Mouse (Mus musculus) hematopoietic stem cell, adult 5-6 weeks (primary cell): ENCODE data around the gene Gm10065. TPM values are rescaled to one million over a fixed set of nuclear protein-coding genes. Genes with fewer than 3 reads are reported as not detected.

ENCODE experiments used
- ATAC-seq, 2 experiments: fragments of 125-278 bp in 1 of 2; replicated peaks in 1 of 2; 2 replicates each; pipeline ENCODE4 v1.8.0; 2016 to 2017; ENCODE audit warnings: inconsistent platforms in 2 of 2, mild to moderate bottlenecking in 2 of 2, moderate number of reproducible peaks in 2 of 2, low read depth in 1 of 2, moderate TSS enrichment in 1 of 2; ENCODE audit not compliant: low FRiP score in 2 of 2, poor library complexity in 2 of 2, severe bottlenecking in 2 of 2, insufficient read depth in 1 of 2, low TSS enrichment in 1 of 2
- total RNA-seq: library from RNA; stranded (forward); fragments of 172-1452, 232-1000 nt; gene quantifications from 2 replicates; pipeline ENCODE4 v1.2.3, GENCODE M21; 2017

Gm10065 gene
- total RNA-seq, 1 experiment from 2014 or later, result not detected

DNA sequence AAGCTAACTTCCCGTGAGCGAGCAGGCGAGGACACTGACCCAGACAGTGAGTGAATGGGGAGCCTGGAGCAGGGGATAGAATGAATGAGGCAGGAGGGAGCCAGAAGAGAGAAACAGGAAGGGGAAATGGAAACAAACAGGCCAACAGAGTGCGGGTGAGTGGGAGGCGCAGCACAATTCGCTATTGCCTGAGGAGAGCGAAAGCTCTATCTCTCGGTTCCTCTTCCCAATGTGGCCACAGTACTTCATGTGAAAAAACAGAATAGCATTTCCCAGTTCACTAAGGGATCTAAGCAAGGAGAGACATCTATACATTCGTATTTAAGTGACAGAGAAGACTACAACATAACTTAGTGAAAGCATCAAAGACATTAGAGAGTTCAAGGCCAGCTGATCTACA lies 32.4 kb downstream of the Gm10065 start:
- ATAC-seq, result no peak

DNA sequence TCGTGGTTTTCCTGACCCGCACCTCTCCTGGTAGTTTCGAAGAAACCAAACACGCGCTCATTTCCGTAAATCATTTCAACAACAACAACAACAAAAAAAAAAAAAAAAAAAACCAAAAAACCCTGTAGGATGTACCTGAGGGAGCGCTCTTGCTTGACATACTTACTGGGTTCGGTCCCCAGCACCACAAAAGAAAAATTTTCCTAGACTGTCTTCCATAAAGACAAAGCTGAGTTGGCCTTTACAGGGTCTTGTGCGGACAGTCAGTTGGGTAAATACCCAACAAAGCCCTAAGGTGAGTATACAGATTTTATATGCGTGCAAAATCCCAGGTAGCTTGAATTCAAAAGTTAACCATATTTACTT lies 38.1 kb downstream of the Gm10065 start:
- ATAC-seq, result no peak

DNA sequence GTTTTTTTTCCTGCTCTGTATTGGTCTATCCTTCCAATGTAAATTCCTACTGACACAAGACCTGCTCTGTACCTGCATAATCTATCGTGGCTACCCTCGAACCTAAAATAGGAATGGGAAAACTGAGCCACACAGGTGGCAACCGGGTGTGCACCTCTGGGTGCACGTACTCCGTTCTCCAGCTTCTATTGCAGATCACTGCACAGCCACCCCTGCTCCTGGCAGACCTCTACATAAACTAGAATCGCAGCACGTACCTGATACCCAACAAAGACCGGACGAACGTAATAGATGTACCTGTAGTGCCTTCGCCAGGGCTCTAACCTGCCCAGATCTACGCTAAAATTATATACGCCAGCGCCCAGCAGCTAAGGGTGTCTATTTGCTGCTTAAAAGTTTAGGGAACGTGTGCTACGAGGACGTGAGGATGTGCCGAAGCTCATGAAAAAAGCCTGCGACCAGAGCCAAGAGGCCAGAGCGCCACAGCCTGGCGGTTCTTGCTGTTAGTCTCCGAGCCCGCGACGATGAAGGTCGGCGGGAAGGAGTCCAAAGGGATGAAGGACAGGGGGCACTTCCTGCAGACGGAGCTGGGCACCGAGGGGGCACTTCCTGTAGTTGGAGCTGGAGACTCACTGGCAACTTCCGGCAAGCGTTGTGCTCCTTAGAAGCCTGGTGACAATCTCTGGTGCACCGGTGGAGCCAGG lies 38.6 kb downstream of the Gm10065 start, which contains the start of gene Pgbd1:
Pgbd1 (minus strand) TSS at position 556 of the 704 bp plus-strand sequence.
- ATAC-seq, result peak; percentile 82 to 83

DNA sequence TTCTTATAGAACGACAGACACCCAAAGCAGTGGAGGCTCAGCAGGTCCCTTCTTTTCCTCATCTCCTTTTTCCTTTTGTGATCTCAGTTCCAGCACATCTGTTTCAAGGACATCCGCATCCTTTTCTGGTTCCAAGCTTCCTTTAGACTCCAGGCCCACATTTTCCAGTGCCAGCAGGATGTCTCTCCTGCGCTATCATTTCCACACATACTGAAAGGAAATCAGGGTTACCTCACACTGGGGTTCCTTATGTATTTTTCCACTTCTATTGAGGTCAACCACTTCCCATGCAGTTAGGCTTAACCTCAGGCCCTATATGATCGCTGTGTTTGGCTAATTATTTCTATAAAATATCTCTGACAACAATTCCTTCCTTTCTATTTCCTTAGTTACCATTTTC lies 43.8 kb downstream of the Gm10065 start:
- no peak for ATAC-seq

Other genes with a start within 250 kb of the Gm10065 start
- gene Gpx5, start 186.7 kb downstream of the Gm10065 start, total RNA-seq, result not detected in 2 replicates
- not detected in 2 replicates for gene Gpx6, start 167.3 kb downstream of the Gm10065 start, total RNA-seq
- gene Olfr1367, start 132.5 kb downstream of the Gm10065 start, total RNA-seq, result not detected in 2 replicates
- gene Zscan12, start 116.6 kb downstream of the Gm10065 start, total RNA-seq, result 10.2 and 12.5 TPM in 2 replicates
- gene Zkscan3, start 76.7 kb downstream of the Gm10065 start, total RNA-seq, result 41.1 and 49.8 TPM in 2 replicates
- 0.88 and 2.2 TPM in 2 replicates for gene Pgbd1, start 38.4 kb downstream of the Gm10065 start, total RNA-seq
- 38.0 and 39.3 TPM in 2 replicates for gene Zscan26, start 25.7 kb downstream of the Gm10065 start, total RNA-seq
- gene Nkapl, start 10.9 kb downstream of the Gm10065 start, total RNA-seq, result 1.7 TPM in 1 of 2 replicates, not detected in the other
- gene Zkscan4, start 534 bp downstream of the Gm10065 start, total RNA-seq, result 1.4 and 1.6 TPM in 2 replicates
- 0.19 and 0.25 TPM in 2 replicates for gene AK157302, start 15.8 kb upstream of the Gm10065 start, total RNA-seq
- 2.6 and 6.6 TPM in 2 replicates for gene Gm11273, start 22.0 kb upstream of the Gm10065 start, total RNA-seq
- 18.2 and 21.3 TPM in 2 replicates for gene Zkscan8, start 51.7 kb upstream of the Gm10065 start, total RNA-seq
- not detected in 2 replicates for gene Olfr1366, start 63.4 kb upstream of the Gm10065 start, total RNA-seq
- not detected in 2 replicates for gene Olfr1535, start 80.5 kb upstream of the Gm10065 start, total RNA-seq
- not detected in 2 replicates for gene Olfr1364, start 102.3 kb upstream of the Gm10065 start, total RNA-seq
- gene Olfr1362, start 134.6 kb upstream of the Gm10065 start, total RNA-seq, result not detected in 2 replicates
- gene Olfr11, start 163.1 kb upstream of the Gm10065 start, total RNA-seq, result not detected in 2 replicates
- gene Olfr1361, start 183.9 kb upstream of the Gm10065 start, total RNA-seq, result not detected in 2 replicates
- not detected in 2 replicates for gene Olfr1360, start 198.0 kb upstream of the Gm10065 start, total RNA-seq
- gene Olfr1359, start 218.7 kb upstream of the Gm10065 start, total RNA-seq, result not detected in 2 replicates
- 207 and 226 TPM in 2 replicates for gene Hist1h2bl, start 236.7 kb upstream of the Gm10065 start, total RNA-seq
- gene Hist1h2ai, start 237.0 kb upstream of the Gm10065 start, total RNA-seq, result 605 and 1,529 TPM in 2 replicates
- gene Hist1h3h, start 238.2 kb upstream of the Gm10065 start, total RNA-seq, result 66.5 and 218 TPM in 2 replicates
- 228 and 356 TPM in 2 replicates for gene Hist1h2bm, start 242.6 kb upstream of the Gm10065 start, total RNA-seq